Mouse (Mus musculus): ENCODE data around the gene Tyms.

Gene Tyms

DNA sequence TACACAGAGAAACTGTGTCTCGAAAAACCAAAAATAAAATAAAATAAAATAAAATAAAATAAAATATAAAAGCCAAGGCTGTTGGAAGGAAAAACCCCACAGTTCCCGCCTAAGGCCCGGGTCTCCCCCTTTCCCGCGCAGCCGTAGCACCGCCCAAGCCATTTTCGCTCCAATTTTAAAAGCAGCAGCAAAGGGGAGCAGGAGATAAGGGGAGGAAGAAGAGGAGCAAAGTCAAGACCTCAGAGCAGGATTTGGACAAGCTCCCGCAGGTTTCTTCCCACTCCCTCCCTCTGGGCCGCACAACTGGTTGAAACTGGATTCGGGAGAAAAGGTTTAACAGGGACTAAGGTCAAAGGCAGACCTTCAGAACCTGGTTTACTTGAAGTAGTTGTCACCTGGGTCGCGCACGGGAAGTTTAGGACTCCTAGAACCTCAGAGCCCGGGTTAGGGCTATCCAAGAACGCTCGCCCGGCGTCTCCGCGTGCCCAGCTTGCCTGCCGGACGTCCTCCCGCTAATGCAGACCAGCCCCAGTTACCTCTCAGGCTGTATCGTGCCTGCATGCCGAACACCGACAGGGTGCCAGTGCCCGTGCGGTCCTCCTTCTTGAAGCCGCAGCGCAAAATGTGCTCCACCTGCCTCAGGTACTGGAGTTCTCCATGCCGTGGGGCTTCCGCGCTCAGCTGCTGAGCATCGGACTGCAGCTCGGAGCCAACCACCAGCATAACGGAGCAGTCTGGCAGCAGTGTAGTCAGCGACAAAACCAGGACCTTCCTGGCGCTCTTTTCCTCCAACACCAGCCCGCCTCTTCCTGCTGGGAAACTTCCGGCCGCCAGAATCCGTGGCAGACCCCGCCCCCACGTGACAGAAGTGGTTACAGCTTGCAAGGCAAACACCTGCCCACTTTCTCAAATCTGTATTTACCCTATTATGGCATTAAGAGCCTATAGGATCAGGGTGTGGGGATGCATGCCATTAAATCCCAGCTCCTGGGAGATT is at the start of gene Tyms:
TSS of gene Tyms (minus strand) at position 793 of the 997 bp plus-strand sequence.
- DNase-seq (ENCODE audit: low read depth): peak; percentile 50

DNA sequence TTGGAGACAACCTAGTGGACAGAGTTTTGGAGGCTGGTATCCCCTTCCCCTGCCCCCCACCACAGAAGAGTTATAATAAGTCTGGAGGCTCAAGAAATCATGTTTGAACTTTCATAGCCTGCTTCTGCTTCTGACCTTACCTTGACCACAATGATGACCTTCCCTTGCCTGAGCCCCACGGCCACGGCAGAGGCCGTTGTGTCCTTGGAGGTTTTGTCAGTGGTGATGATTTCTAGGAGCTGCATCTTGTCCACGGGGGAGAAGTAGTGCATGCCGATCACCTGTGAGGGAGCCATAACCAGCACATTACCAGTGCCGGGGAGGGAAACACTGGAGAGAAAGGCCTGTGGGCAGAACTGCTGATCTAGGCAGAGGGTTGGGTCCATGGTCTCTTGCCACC is 49.1 kb upstream of the Tyms start:
- no peak for DNase-seq (ENCODE audit: low read depth)

DNA sequence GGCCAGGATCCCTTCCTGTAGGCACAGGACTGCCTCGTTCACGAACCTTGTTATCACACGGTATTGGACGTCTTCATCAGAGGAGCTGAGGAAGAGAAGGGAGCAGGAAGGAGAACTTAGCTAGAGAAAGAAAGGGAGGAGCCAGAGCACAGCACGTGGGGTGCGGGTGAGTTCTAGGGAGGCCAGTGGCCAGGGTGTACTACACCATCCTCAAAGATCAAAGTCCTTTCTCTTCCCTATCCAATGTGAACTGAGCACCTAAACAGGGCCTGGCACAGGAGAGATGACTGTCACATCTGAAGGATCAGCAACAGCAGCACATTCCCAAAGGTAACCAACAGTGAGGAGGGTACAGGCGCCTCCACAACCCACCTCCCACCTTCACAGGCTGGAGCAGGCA is 46.7 kb upstream of the Tyms start:
- no peak for DNase-seq (ENCODE audit: low read depth)

DNA sequence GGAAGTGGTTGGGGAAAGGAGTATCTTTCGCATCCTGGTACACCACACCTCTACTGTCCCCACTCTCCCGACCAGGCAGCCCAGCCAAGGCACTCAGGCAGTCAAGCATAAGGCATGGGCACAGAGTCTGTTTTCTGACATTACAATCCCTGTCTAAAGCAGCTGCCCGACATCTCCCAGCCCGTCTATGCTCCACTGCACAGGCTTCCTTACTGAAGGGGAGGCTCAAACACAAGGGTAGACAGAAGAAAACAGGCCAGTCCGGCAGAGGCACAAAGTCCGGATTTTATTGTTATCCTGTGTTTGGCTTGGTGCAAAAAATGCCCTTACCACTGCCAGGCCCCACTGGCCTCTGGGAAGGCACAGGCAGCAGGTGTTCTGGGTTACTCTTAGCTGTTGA is 45.7 kb upstream of the Tyms start:
- no peak for DNase-seq (ENCODE audit: low read depth)

DNA sequence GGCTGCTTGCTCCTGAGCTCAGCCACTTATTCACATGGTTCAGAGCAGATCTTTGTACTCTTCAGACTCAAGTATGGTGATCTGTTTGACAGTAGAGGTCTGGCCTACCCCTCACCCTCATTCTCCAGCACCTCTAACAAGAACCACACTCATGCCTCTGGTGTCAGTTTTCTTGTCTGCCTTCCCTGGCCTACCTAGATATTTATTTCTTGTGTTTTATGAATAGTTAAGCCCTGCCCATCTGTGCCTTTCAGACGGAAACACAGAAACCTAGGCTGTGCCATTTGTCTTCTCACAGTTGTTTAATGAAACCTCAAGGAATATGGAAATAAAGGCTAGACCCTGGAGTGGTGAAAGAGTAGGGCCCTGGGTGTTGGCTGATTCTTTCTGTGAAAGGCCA is 44.6 kb upstream of the Tyms start:
- no peak for DNase-seq (ENCODE audit: low read depth)

DNA sequence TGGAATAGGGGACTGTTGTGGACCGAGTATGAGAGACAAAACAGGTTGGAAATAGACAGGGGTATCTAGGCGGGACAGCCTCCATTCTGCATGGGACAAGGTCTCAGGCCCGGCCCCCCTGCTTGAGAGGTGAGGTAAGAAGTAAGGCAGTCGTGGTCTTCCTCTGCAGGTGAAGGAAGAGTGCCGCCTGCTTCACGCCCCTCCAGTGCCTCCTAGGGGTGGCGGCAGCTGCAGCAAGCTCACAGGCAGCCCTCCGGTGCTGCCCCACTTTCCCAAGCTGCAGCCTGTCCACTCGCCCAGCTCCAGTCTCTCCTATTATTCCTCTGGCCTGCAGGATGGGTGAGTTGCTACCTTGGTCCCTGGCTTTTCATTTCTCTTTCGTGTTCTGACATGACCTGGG is 42.3 kb upstream of the Tyms start:
- no peak for DNase-seq (ENCODE audit: low read depth)

DNA sequence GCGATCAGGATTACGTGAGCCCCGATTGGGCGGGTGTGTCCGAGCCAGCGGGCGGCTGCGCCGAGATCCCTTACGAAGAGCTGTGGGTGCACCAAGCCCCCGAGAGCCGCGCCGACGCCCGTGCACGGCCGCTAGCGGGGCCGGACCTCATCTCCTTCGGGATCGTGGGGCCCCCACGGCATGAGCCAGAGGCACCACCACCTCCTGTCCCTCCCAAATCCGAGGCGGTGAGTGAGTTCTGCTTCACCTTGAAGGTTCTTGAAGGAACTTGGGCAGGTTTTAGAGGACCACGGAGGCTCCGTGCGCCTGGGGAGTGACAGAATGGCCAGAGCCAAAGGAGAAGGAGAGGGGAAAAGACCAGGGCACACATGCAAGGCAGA is 41.3 kb upstream of the Tyms start:
- DNase-seq (ENCODE audit: low read depth): peak; percentile 15

DNA sequence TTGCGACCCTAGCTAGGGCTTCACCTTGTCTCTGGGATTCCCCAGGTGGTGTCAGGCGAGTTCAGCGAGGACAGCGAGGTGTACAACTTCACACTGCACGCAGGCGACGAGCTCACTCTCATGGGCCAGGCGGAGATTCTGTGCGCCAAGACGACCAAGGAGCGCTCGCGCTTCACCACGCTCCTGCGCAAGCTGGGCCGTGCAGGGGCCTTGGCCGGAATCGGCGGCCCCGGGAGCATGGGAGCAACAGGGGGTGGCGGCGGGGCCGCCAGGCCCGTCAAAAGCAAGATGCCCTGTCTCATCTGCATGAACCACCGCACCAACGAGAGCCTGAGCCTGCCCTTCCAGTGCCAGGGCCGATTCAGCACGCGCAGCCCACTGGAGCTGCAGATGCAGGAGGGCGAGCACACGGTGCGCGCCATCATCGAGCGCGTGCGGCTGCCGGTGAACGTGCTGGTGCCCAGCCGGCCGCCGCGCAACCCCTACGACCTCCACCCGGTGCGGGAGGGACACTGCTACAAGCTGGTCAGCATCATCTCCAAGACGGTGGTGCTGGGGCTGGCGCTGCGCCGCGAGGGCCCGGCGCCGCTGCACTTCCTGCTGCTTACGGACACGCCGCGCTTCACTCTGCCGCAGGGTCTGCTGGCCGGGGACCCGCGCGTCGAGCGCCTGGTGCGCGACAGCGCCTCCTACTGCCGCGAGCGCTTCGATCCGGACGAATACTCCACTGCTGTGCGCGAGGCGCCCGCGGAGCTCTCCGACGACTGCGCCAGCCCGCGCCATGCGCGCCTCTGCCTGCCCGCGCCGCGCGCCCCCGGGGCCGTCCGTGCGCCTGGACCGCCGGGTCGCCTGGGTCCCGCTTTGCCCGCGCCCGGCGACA is 40.7 kb upstream of the Tyms start:
- DNase-seq (ENCODE audit: low read depth): peak; percentile 60

DNA sequence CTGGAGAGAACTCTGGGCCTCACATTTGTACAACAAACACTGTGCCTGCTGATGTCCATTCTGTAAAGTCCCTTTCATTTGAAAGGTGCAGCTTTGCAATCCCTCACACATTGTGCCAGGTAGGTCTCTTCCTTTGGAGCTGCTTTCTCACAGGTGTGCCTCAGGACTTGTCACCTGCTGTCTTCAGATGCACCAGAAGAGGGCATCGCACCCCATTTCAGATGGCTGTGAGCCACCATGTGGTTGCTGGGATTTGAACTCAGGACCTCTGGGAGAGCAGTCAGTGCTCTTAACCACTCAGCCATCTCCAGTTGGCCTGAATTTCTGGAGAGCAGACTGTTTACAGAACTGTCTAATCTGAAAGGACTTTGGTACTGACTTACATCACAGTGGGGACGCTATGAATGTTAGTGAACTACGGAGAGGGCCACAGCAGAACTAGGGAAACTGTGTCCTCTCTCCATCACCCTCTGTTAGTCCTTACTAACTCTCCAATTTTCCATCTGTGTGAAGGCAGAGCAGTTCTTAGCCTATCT is 39.2 kb upstream of the Tyms start:
- no peak for DNase-seq (ENCODE audit: low read depth)

DNA sequence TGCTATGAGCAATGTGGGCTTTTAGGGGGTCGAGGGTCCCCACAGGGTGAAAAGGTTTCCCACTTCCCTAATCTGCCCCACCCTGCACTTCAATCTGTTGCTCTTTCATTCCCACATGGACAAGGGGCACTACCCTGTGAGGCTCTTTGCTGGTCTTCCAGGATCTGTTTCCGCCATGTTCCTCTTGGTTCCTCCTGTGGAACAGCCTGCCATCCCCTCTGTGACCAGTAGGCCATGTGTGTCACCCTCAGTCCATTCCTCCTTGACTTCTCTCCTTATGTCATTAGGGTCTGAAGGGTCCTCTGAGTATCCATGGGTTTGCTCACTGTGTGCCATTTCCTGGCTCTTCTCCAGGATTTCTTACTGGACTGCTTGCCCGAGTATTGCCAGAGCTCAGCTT is 38.4 kb upstream of the Tyms start:
- DNase-seq (ENCODE audit: low read depth): no peak

DNA sequence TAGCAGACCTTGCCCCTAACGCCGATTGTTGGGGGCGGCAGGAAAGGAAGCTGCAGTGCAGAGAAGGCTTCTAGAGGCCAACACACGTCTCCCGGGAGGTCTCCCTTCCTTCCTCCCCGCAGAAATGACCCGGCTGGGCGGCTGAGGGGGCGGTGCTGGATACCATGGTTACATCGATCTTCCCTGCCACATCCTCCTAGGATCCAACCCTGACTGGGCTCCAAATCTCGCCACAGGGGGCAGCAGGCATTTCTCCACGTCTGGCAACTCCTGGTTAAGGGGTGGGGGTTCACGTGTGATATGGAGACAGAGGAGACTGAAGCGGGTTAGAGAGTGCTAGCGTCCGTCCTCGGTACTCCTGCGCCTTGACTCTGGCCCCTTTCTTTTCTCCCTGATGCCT is 37.7 kb upstream of the Tyms start:
- DNase-seq (ENCODE audit: low read depth): no peak

DNA sequence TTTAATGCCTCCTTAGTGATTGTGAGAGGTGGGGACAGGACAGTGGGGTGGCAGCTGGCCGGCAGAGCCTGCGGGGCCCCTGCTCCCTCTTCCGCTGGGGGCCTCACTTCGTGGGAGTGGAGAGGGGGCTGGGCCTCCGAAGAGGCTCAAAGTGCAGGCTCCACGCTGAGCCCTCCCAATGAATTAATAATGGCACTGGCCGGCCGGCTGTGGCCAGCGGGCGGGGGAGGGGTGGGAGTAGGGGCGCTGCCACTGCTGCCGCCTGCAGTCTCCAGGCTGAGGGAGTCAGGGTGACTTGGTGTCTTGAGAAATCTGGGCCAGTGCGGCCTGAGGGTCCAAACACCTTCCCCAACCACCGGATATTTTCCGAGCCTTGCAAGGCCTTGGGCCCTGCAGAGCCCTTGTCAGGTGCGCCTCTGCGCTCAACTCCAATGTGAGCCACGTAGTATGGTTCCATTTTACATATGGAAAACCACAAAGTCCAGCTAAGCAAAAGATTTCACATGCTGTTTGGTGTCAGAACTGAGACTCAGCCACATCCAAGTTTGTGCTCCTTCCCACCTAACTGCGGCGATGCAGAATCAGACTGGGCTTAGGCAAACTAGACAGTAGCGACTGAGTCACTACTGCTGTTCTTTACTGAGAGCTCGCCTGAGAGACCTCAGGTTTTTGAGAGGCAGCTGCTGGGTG is 37.1 kb upstream of the Tyms start:
- DNase-seq (ENCODE audit: low read depth): no peak

DNA sequence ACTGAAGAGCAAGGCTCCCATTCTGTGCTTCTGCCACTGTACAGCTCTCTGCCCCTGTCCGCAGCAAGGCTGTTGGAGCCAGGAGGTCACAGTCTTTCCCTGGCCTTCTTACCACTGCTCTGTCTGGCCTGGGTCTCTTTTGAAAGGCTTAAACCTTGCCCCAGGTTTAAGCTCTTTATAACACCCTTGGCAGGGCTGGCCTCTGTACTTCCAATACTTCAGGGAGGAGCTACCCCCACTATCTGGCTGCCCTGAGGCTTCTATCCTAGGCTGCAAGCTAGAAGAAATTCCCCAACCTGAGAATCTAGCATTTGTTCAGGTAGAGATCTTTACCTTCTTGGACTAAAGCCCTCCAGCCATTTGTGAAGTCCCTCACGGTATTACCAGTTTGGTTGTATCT is 36.5 kb upstream of the Tyms start:
- DNase-seq (ENCODE audit: low read depth): no peak

DNA sequence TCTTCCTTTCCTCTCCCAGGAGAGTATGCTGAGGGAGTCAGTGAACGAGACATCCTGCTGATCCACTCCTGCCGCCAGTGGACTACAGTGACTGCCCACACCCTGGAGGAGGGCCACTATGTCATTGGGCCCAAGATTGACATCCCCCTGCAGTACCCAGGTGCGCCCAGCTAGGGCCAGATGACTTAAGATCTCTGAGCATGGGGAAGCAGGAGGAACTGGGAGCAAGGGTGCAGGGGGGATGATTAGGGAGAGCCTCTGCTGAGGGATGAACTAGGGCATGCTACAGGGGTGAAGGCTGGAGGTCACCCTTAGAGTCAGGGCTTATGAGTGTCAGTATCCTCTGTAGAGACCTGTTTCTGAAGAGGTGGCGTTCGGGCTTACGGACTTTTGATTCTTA is 34.8 kb upstream of the Tyms start:
- no peak for DNase-seq (ENCODE audit: low read depth)

DNA sequence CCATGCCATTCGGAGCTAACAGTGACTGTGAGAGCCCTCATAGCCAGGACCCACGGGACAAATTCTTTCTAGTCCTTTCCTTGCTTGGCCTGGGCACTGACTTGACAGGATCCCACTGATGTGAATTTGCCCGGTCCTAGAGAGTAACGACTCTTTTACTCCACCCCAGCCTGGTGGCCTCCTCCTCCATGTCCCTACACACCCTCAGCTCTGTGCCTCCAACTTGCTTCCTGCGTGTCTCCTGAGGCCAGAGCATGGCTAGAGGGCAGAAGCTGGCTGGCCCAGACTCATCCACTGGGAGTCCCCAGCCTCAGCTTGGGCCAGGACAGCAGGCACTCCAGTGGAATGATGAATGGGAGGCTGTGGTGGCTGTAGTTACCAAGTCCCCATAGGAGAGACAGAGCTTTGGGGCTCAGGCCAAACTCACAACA is 34.2 kb upstream of the Tyms start:
- DNase-seq (ENCODE audit: low read depth): no peak

DNA sequence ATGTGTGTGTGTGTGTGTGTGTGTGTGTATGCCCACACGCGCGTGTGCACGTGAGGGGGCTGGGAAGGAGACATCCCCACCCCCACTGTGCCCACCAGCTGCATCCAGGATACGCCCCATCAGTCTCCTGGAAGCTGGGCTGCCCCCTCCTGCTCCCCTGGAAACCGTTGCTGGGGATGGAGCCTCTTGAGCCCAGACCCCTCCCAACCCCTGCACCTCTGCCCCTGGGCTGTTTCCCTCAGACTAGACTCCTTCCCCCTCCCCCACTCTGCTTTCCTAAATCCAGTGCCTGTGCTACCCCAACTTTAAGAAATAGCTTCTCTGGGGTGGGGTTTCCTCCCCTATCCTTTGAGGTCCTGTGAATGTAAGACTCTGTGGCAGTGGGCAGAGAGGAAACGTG is 33.8 kb upstream of the Tyms start:
- DNase-seq (ENCODE audit: low read depth): no peak

DNA sequence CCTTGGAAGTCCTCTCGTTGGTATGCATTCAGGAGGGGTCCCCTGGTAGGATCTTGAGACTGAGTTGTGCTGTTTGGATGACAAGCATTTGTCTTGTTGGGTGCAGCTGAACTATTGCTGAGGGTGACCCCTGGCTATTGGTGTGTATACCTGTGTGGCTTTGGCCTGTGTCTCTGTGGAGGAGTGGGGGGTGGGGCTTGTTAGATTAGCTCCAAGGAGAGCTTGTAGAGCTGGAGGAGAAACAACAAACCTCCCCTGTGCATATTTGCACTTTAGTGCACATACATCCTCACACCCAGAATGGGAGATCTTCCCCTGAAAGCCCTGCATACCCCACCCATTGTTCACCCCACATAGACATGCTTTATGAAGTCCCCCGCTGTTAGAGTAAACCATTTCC is 33.3 kb upstream of the Tyms start:
- no peak for DNase-seq (ENCODE audit: low read depth)

DNA sequence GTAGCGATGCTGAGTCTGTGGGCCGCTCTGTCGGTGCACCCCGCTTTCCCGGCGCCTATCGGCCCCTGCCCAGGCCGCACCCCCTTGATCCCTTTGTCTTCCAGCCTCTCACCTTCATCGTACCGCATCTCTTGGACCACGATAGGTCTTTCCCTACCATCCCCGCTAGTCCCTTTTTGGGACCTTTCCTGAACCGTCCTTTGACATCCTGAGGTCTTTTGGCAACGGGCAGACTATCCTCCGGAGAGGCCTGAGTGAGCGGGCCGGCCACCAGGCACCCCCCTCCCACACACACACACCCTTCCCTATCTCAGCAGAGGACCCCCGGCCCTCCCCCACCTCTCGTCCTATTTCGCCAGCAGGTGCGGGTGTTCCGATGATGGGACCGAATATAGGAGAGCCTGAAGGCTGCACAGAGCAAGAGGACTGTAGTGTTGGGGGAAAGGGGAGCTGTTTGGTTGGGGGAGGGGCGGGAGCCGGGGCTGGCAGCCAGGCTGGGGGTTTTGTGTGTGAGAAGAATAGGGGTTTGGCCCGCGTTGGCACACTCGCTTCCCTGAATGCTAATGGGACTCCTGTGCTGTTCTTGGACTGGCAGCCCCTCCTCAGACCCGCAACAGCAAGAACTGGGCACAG is 32.4 kb upstream of the Tyms start, which contains the start of gene 3110082J24Rik:
TSS of gene 3110082J24Rik (minus strand) at position 419 of the 633 bp plus-strand sequence.
- DNase-seq (ENCODE audit: low read depth): no peak

DNA sequence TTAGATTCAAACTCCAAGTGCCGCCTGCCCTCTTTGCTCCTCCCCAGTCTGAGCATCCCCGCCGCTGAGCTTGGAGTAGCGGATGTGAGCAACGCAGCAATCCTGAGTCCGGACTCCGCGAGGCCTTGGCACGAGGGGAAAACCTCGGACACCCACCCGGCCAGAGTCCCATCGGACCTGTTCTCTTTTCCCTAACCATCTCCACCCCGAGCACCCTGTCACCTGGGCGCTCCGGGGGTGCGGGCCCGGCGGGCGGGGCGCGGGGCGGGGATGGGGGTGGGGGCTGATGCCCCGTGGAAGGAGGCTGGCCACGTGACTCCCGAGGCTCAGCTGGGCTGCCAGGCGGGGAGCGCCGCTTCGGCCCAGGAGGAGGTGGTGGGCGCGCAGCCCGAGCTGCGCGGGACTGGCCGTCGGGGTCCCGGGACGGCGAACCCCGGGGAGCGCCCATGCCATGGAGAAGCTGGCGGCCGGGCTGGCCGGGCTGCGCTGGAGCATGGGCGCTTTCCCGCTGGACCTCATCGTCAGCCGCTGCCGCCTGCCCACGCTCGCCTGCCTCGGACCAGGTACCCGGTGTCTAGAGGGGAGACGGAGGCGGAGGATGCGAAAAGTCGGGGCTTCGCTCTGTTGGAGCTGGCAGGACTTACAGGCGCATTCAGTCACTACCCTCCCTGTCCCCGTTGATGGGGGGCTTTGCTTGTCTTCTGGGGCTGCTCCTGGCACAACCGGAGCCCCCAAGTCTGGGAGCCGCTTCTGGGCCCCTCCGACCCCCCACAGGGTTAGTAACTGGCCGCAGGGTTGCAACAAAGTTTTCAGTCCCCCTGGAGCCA is 31.6 kb upstream of the Tyms start, which contains the start of gene Garem2:
TSS of gene Garem2 (plus strand) at position 321 of the 827 bp plus-strand sequence.
- peak; percentile 17 for DNase-seq (ENCODE audit: low read depth)

DNA sequence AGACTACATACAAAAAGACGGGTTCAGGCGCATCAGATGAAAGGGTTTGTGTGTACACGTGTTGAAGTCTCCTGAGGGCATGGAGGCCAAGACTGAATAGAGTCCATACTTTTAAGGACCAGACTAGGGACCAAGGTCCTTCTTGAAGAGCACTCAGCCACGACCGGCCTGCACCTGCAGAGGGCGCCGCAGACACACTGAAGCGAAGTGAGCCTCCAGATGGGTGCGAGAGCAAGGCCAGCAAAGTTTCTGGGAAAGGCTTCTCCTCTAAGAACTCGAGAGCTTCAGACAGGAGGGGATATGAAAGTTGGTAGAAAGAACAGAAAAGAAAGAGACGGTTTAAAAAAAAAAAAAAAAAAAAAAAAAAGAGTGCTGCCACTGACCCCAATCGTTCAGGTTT is 30.9 kb upstream of the Tyms start:
- peak; percentile 20 for DNase-seq (ENCODE audit: low read depth)
